Comparison of ENCODE assay signal across 7 mouse cellular contexts in genomic region chr14:75010986-75011655, GRCm38 (mm10). TPM values are rescaled to one million over a fixed set of nuclear protein-coding genes. Genes with fewer than 3 reads are reported as not detected.
DNase-seq lines count a peak whose midpoint lies in the region; ATAC-seq lines count a peak whose summit lies in the region.

No protein-coding gene starts in this region.

- no peak overlapping the region for H3K27ac ChIP-seq in kidney, embryonic 16.5 days (ENCODE audit: low read length)
- H3K27ac ChIP-seq in liver, embryonic 12.5 days: no peak overlapping the region
- H3K27ac ChIP-seq in limb, embryonic 10.5 days: no peak overlapping the region

- no peak for DNase-seq in kidney, postnatal 14 days
- peak; percentile 71 for DNase-seq in CD4-positive, CD25-positive, alpha-beta regulatory T cell, adult 2 months (ENCODE audit: low read depth, low spot score)
- DNase-seq in limb, embryonic 10.5 days (ENCODE audit: low spot score): no peak
- no peak for DNase-seq in MN1 (ENCODE audit: low spot score)

- H3K4me1 ChIP-seq in kidney, embryonic 16.5 days (ENCODE audit: insufficient read depth, low read length): peaks cover 14% of the 10 kb centered on the region
- peaks cover 14% of the 10 kb centered on the region for H3K4me1 ChIP-seq in liver, embryonic 12.5 days
- peaks cover 4% of the 10 kb centered on the region for H3K4me1 ChIP-seq in limb, embryonic 10.5 days

- 0 out of 2 replicates have a peak, but pooled peaks have one; percentile 39 for ATAC-seq in kidney, embryonic 16.5 days (ENCODE audit: low FRiP score, low TSS enrichment)
- ATAC-seq in activated CD4-positive, CD25-positive, alpha-beta regulatory T cell, adult 4 months: peak; percentile 64
- peak; percentile 65 for ATAC-seq in liver, embryonic 12.5 days

- H3K27me3 ChIP-seq in kidney, embryonic 16.5 days (ENCODE audit: insufficient read depth, low read length): no peaks in the 10 kb centered on the region
- 0 out of 2 replicates have a peak, but pooled peaks cover 1% of the 10 kb centered on the region for H3K27me3 ChIP-seq in liver, embryonic 12.5 days (replicated peaks)
- no peaks in the 10 kb centered on the region for H3K27me3 ChIP-seq in limb, embryonic 10.5 days (ENCODE audit: low read depth, poor library complexity, severe bottlenecking)

- H3K4me3 ChIP-seq in kidney, embryonic 16.5 days (ENCODE audit: low read length): no peak overlapping the region
- no peak overlapping the region for H3K4me3 ChIP-seq in liver, embryonic 12.5 days
- no peak overlapping the region for H3K4me3 ChIP-seq in limb, embryonic 10.5 days

- no peak overlapping the region for H3K4me2 ChIP-seq in kidney, embryonic 16.5 days (replicated peaks; ENCODE audit: low read depth, low read length)
- H3K4me2 ChIP-seq in liver, embryonic 12.5 days: no peak overlapping the region

- H3K9me3 ChIP-seq in kidney, embryonic 16.5 days (ENCODE audit: low read length): no peaks in the 10 kb centered on the region
- no peaks in the 10 kb centered on the region for H3K9me3 ChIP-seq in liver, embryonic 12.5 days (replicated peaks)
- no peaks in the 10 kb centered on the region for H3K9me3 ChIP-seq in limb, embryonic 10.5 days (replicated peaks)

- WGBS in kidney, embryonic 16.5 days: 24% methylated on average over 8 of the region's 8 CpGs
- WGBS in liver, embryonic 12.5 days (ENCODE audit: insufficient replicate concordance): 18% methylated on average over 8 of the region's 8 CpGs
- WGBS in limb, embryonic 10.5 days: 48% methylated on average over 8 of the region's 8 CpGs

- no peak overlapping the region for H3K9ac ChIP-seq in kidney, embryonic 16.5 days (replicated peaks; ENCODE audit: low read length)
- no peak overlapping the region for H3K9ac ChIP-seq in liver, embryonic 12.5 days

- H3K36me3 ChIP-seq in kidney, embryonic 16.5 days (ENCODE audit: insufficient read depth, low read length): no peaks in the 10 kb centered on the region
- H3K36me3 ChIP-seq in liver, embryonic 12.5 days: no peaks in the 10 kb centered on the region
- no peaks in the 10 kb centered on the region for H3K36me3 ChIP-seq in limb, embryonic 10.5 days

RNA-seq across cellular contexts. Expression of gene Rubcnl, which starts 4.7 kb away (rescaled TPM):
- polyA plus RNA-seq in kidney, embryonic 16.5 days (2015; fragmentation: Nextera tagmentation; extraction: Ambion mirVana): 0.34 and 0.58 TPM in 2 replicates
- polyA plus RNA-seq in activated CD4-positive, CD25-positive, alpha-beta regulatory T cell, adult 4 months (2017; shearing (Covaris generic)): 1 to 10 TPM in 1 of 2 experiments, under 1 TPM in 1; 0.12 to 1.3 TPM
- 0.19 and 0.22 TPM in 2 replicates for polyA plus RNA-seq in liver, embryonic 12.5 days (2016; fragmentation: Nextera tagmentation; extraction: Ambion mirVana)
- 0.10 and 0.30 TPM in 2 replicates for polyA plus RNA-seq in limb, embryonic 10.5 days (2016; fragmentation: Nextera tagmentation; extraction: Ambion mirVana)
